Mouse (Mus musculus): ENCODE measurements around the gene Adora2b. TPM values are rescaled to one million over a fixed set of nuclear protein-coding genes. Genes with fewer than 3 reads are reported as not detected.

Gene Adora2b
- polyA plus RNA-seq (2012; ENCODE audit: low replicate concordance), result 1.2 and 3.6 TPM in 2 replicates

GRCm38 (mm10) chr11:62248401-62249244 lies at the start of gene Adora2b:
TSS of gene Adora2b (plus strand) at chr11:62248984.

GRCm38 (mm10) chr11:62280675-62281600 lies 32.2 kb downstream of the Adora2b start, which contains the start of the genes Zswim7 and Ttc19:
TSS of gene Zswim7 (minus strand) at chr11:62281375.
TSS of gene Ttc19 (plus strand) at chr11:62281473.

Other genes starting within 250 kb of the Adora2b start
- gene Zswim7, start 32.4 kb downstream of the Adora2b start, polyA plus RNA-seq (2012; ENCODE audit: low replicate concordance), result 0.81 and 2.6 TPM in 2 replicates
- gene Ttc19, start 32.5 kb downstream of the Adora2b start, polyA plus RNA-seq (2012; ENCODE audit: low replicate concordance), result 3.2 and 6.2 TPM in 2 replicates
- 4.3 and 5.9 TPM in 2 replicates for gene Pigl, start 209.5 kb downstream of the Adora2b start, polyA plus RNA-seq (2012; ENCODE audit: low replicate concordance)
- gene Ncor1, start 209.6 kb downstream of the Adora2b start, polyA plus RNA-seq (2012; ENCODE audit: low replicate concordance), result 94.5 and 186 TPM in 2 replicates